Mouse (Mus musculus) embryonic facial prominence, embryonic 13.5 days (tissue): ENCODE data around the gene Ms4a3. TPM values are rescaled to one million over a fixed set of nuclear protein-coding genes. Genes with fewer than 3 reads are reported as not detected.

Experiments
- ATAC-seq: fragments of 200-750 bp; cut with Nextera tagmentation; 2 replicates; pipeline ENCODE4 v1.8.0; 2017; ENCODE audit warnings: low read depth; ENCODE audit not compliant: insufficient number of reproducible peaks, insufficient read depth, low FRiP score, low TSS enrichment
- H3K27ac ChIP-seq: fragments of 300-500 bp; sonication (generic); 2 replicates; pipeline ENCODE4 v1.5.1; 2015; ENCODE audit warnings: moderate library complexity, mild to moderate bottlenecking, inconsistent platforms
- H3K27me3 ChIP-seq: fragments of 300-500 bp; sonication (generic); 2 replicates; pipeline ENCODE4 v1.6.1; 2015; ENCODE audit warnings: mild to moderate bottlenecking, inconsistent platforms
- H3K36me3 ChIP-seq: fragments of 300-500 bp; sonication (generic); 2 replicates; pipeline ENCODE4 v1.6.1; 2015; ENCODE audit warnings: mild to moderate bottlenecking, inconsistent platforms
- H3K4me1 ChIP-seq: fragments of 300-500 bp; sonication (generic); 2 replicates; pipeline ENCODE4 v1.6.1; 2015; ENCODE audit warnings: inconsistent platforms
- H3K4me2 ChIP-seq: fragments of 300-500 bp; sonication (generic); 2 replicates; pipeline ENCODE4 v1.6.1; 2015; ENCODE audit warnings: moderate library complexity, mild to moderate bottlenecking, inconsistent platforms
- H3K4me3 ChIP-seq: fragments of 300-500 bp; sonication (generic); 2 replicates; pipeline ENCODE4 v1.5.1; 2015; ENCODE audit warnings: mild to moderate bottlenecking, inconsistent platforms
- H3K9ac ChIP-seq: fragments of 300-500 bp; sonication (generic); 2 replicates; pipeline ENCODE4 v1.6.1; 2015; ENCODE audit warnings: mild to moderate bottlenecking, inconsistent platforms
- H3K9me3 ChIP-seq: fragments of 300-500 bp; sonication (generic); 2 replicates; pipeline ENCODE4 v1.6.1; 2016; ENCODE audit warnings: inconsistent platforms
- WGBS: fragments of 180-500 bp; shearing (Covaris S2); methylation state at CpG from one replicate; pipeline ENCODE4 v1.1.7; 2015; ENCODE audit warnings: mixed read lengths; 5-methylcytosine and 5-hydroxymethylcytosine counted together
- polyA plus RNA-seq: library from polyadenylated mRNA; unstranded; fragments of >200 nt; fragmentation: Nextera tagmentation; extraction: Ambion mirVana; gene quantifications from 2 replicates; pipeline ENCODE4 v1.2.1, GENCODE M21; 2015

The Ms4a3 gene
- polyA plus RNA-seq, 1 experiment from 2014 or later, result not detected

DNA sequence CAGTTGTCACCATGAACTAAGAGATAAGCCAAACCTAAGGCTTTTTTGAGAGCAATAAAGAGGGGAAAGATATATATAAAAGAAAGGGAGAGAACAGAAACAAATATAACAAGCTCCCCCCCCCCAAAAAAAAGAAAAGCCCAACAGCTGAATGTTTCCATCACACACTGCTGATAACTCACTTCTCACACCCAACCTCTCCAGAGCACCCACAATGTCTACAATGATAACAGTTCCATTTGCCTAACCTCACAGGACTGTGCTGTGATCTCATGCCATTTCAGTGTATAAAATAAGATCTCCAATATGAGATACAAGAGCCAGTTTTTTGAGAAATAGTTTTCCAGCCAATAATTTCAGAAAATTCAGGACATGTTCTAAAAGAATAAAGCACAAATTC lies 22.7 kb downstream of the Ms4a3 start:
- no peak overlapping the region for H3K9ac ChIP-seq
- H3K36me3 ChIP-seq, result no peaks in the 10 kb centered on the region
- no peak overlapping the region for H3K4me3 ChIP-seq
- H3K27ac ChIP-seq, result no peak overlapping the region
- no peak for ATAC-seq
- H3K4me1 ChIP-seq, result no peaks in the 10 kb centered on the region
- H3K4me2 ChIP-seq, result no peak overlapping the region
- H3K27me3 ChIP-seq, result no peaks in the 10 kb centered on the region
- H3K9me3 ChIP-seq, result no peaks in the 10 kb centered on the region

DNA sequence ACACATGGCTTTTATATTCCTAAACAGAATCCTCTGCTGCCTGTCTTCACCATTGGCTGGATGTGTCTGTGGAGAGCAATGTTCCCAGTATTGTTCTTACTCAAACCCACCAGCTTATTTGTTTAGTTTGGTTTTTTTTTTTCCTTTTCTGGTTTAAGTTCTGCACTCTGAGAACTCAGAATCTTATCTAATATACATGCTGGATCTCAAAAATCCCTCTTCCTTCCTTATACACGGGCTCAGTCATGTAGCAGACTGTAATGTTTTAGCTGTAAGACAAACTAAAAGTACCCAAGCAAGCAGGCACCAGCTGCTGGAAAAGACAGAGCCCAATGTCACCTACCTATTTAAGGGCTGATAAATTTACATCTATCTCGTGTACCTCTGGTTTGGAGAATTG lies 25.8 kb downstream of the Ms4a3 start:
- ATAC-seq, result no peak
- Histone ChIP-seq H3K9me3 (no peaks in the 10 kb centered on the region), H3K27me3 (no peaks in the 10 kb centered on the region), H3K9ac (no peak overlapping the region), H3K4me3 (no peak overlapping the region), H3K4me1 (no peaks in the 10 kb centered on the region), H3K27ac (no peak overlapping the region), H3K36me3 (no peaks in the 10 kb centered on the region), H3K4me2 (no peak overlapping the region)
- 57% methylated on average over 2 of the region's 2 CpGs for WGBS

DNA sequence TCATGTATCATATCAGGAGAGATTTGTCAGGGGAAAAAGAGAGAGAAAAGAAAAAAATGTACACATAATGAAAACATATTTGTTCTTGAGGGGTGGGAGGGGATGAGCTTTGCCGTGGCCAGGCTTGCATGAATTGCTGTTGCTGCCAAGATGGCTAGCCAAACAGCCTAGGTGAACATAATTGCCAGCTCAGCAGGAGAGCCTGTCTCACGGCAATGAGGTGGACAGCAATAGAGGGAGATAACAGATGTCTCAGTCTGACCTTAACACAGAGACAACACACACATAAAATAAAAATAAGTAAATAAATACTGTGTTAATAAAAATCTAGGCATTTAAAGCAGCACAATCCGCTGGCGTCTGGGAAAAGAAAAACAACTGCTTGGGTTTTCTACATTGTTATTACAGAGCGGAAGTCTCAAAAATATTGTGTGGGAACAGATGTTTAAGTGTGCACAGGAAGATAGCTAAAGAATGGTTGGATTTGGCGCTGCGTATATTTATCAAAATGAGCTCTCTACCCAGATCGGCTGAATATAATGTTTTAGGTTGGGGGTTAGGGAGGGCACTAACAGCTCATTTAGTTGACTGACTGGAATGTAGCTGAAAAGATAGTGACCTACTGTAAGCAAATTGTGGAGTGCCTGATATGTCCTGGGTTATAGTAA lies 26.7 kb downstream of the Ms4a3 start:
- no peak for ATAC-seq
- Histone ChIP-seq H3K4me1 (no peaks in the 10 kb centered on the region), H3K9ac (no peak overlapping the region), H3K27me3 (no peaks in the 10 kb centered on the region), H3K9me3 (no peaks in the 10 kb centered on the region), H3K36me3 (no peaks in the 10 kb centered on the region), H3K27ac (no peak overlapping the region), H3K4me3 (no peak overlapping the region), H3K4me2 (no peak overlapping the region)
- 75% methylated on average over 8 of the region's 8 CpGs for WGBS

DNA sequence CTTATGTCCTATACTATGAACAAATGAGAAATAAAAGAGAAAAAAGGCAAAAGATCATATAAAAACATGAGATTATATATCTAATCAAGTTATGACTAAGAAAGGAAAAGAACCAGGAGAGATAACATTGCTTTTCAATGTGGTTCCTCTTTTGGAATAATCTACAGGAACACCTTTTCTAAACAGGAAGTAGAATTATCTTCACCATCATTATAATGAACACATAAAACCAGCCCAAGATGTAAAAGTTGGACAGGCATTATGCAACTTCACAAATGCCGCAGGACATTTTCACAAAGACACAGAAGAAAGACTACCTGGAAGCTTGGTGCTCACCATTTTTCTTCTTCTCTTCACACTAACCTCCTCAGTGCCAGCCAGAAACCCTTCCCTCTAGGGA lies 27.6 kb downstream of the Ms4a3 start:
- no peak for ATAC-seq
- H3K27ac ChIP-seq, result no peak overlapping the region
- H3K36me3 ChIP-seq, result no peaks in the 10 kb centered on the region
- no peak overlapping the region for H3K4me3 ChIP-seq
- no peaks in the 10 kb centered on the region for H3K9me3 ChIP-seq
- WGBS, result 88% methylated on average over 1 of the region's 1 CpGs
- H3K27me3 ChIP-seq, result no peaks in the 10 kb centered on the region
- no peak overlapping the region for H3K9ac ChIP-seq
- H3K4me2 ChIP-seq, result no peak overlapping the region
- no peaks in the 10 kb centered on the region for H3K4me1 ChIP-seq

DNA sequence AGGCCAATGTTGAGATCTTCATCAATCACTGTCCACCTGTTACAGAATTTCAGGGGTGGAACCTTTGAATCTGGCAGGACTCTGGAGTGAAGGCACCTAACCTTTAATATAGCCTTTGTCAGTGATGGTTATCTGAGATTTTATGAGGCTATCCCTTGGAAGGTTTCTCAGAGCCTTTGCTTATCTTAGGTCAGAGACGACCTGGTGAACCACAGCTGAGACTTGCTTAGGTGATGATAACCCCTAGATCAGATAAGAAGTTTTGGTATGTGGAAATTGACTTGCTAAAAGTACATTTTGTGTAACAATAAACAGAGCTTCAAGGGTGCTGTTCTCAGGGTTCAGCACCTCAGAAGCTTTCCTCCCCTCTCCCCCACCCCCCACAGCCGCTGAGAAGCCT lies 28.4 kb downstream of the Ms4a3 start:
- Histone ChIP-seq H3K27ac (no peak overlapping the region), H3K4me3 (no peak overlapping the region), H3K9ac (no peak overlapping the region), H3K4me1 (no peaks in the 10 kb centered on the region), H3K36me3 (no peaks in the 10 kb centered on the region), H3K27me3 (no peaks in the 10 kb centered on the region), H3K4me2 (no peak overlapping the region), H3K9me3 (no peaks in the 10 kb centered on the region)
- WGBS, result 57% methylated on average over 2 of the region's 2 CpGs
- no peak for ATAC-seq

DNA sequence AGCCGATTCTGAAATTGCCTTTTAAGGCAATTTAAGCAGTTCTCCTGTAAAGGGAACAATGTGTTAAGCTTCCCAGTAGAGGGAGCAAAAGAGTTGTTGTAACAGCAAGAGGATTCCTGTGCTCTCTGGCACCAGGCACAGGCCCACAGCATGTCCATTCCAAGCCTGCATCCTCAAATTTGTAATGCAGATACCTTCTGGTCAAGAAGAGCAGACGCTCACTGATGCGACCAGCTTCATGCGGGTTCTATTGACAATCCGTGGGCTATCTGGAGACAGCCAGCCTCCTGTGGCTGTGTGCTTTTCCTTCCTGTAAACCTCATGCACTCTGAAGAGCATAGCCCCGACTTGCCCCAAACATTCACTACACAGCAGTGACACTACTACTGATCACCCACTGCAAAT lies 29.1 kb downstream of the Ms4a3 start:
- Histone ChIP-seq H3K27me3 (no peaks in the 10 kb centered on the region), H3K4me2 (no peak overlapping the region), H3K27ac (no peak overlapping the region), H3K9ac (no peak overlapping the region), H3K4me3 (no peak overlapping the region), H3K36me3 (no peaks in the 10 kb centered on the region), H3K9me3 (no peaks in the 10 kb centered on the region), H3K4me1 (no peaks in the 10 kb centered on the region)
- no peak for ATAC-seq
- 23% methylated on average over 6 of the region's 6 CpGs for WGBS

DNA sequence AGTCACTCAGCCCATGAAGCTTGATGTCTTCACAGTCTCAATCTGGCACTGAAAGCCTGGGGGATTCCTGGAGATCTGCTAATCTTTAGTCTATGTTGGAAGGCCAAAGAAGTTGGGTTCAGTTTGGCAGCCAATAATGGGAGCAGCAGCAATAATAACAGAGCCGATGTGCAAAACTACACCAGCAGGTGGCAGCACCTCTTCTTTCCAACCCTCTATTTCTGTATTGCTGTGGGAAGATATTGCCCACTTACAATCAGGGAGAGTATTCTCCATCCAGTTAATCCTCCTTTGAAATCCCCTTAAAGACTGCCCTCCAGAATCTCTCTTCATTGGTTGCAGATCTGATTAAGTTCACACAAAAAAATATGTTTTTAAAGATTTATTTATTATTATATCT lies 32.5 kb downstream of the Ms4a3 start:
- H3K4me3 ChIP-seq, result no peak overlapping the region
- WGBS, result 16% methylated on average over 1 of the region's 1 CpGs

DNA sequence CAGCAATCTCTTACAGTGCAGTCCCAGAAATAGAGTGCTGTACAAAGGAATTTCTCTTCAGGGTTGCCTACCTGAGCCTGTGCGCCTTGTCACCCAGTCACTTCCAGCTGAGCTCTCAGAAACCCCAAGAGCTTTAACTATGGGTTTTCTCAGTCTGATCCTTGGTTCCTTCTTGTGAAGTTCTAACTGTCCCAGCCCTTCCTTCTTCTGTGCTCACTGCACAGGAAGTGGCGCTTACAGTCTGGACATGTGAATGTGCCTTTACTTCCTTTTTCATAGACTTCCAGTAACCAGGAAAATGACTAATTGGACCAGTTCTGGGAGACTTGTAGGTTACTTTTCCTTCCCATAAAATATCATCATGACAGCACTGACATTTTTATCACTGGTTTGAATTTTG lies 36.0 kb downstream of the Ms4a3 start, which contains the start of gene Ms4a6d:
Gene Ms4a6d, minus strand, starts transcription at position 247 of the 400 bp plus-strand sequence.
- H3K9me3 ChIP-seq, result no peaks in the 10 kb centered on the region
- H3K27me3 ChIP-seq, result no peaks in the 10 kb centered on the region
- no peaks in the 10 kb centered on the region for H3K4me1 ChIP-seq
- 79% methylated on average over 2 of the region's 2 CpGs for WGBS
- no peaks in the 10 kb centered on the region for H3K36me3 ChIP-seq
- ATAC-seq, result no peak
- H3K27ac ChIP-seq, result no peak within 1 kb of the TSS
- H3K4me2 ChIP-seq, result no peak within 1 kb of the TSS
- H3K9ac ChIP-seq, result no peak within 1 kb of the TSS
- no peak within 1 kb of the TSS for H3K4me3 ChIP-seq

More for the DNA sequence above, 32.5 kb downstream of the Ms4a3 start:
- Histone ChIP-seq H3K4me2 (no peak overlapping the region), H3K27me3 (no peaks in the 10 kb centered on the region), H3K27ac (no peak overlapping the region), H3K36me3 (no peaks in the 10 kb centered on the region), H3K9ac (no peak overlapping the region), H3K4me1 (no peaks in the 10 kb centered on the region), H3K9me3 (no peaks in the 10 kb centered on the region)
- no peak for ATAC-seq

DNA sequence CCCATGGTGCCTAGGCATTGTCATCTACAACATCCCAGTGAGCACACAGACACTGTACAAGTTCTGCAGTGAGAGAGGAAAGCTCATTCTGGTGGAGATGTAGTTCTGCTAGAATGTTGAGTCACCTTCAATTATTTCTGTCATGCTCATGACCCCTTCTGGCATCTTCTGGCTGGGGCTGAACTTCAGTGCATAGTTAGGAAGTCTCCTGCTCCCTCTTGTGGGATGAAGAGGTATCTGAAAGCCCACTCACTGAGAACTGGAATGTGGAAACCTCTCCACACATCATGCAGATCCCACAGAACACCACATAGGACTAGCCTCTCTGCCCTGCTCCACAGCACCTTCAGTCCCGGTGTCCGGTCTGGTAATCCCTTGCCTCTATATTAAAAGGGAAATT lies 38.6 kb downstream of the Ms4a3 start:
- Histone ChIP-seq H3K27ac (no peak overlapping the region), H3K27me3 (no peaks in the 10 kb centered on the region), H3K9me3 (no peaks in the 10 kb centered on the region), H3K36me3 (no peaks in the 10 kb centered on the region), H3K9ac (no peak overlapping the region), H3K4me1 (no peaks in the 10 kb centered on the region), H3K4me3 (no peak overlapping the region), H3K4me2 (no peak overlapping the region)
- ATAC-seq, result no peak
- WGBS, result 93% methylated on average over 2 of the region's 2 CpGs

DNA sequence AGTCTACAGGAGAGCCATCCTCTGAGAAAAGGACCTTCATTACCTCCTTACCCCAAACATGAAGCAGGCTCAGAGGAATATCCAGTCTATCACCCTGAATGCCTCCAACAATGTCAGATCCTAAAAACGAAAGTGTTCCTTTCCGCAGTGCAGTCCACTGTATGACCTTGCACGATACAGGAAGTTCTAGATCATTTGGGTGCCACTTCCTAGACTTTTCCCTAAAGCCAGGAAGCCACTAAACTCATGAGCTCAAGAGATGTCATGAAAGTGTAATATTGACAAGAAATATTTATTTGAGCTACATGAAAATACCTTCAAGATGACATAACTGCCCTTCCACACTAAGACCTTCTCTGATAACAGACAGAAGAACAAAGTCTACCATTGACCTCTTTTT lies 39.3 kb downstream of the Ms4a3 start:
- Histone ChIP-seq H3K4me1 (no peaks in the 10 kb centered on the region), H3K4me3 (no peak overlapping the region), H3K4me2 (no peak overlapping the region), H3K27me3 (no peaks in the 10 kb centered on the region), H3K27ac (no peak overlapping the region), H3K9me3 (no peaks in the 10 kb centered on the region), H3K36me3 (no peaks in the 10 kb centered on the region), H3K9ac (no peak overlapping the region)
- WGBS, result 90% methylated on average over 3 of the region's 3 CpGs
- no peak for ATAC-seq

DNA sequence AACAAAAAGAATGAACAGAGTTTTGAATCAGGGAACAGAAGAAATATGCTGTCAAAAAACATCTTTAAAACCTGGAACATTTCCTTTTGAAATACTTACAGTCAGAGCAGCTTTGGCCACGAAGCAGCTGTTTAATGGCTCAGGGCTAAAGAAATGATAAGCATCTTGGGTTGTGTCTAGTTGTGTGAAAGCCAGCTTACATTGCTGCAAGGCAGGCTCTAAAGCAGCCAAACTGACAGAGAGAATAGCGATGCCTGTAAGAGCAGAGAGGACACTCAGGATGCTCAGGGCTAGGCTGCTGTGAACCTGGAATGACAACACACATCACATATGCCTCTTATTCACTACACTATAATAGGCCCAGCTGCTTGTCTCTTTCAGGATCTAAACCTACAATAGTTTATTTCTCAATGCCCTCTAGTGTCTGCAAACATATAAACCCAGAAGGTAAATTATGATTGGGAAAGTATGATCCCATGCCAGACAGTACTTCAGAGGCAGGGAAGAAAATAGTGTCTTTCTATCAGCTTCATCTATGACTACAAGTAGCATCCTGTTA lies 50.7 kb downstream of the Ms4a3 start:
- H3K27ac ChIP-seq, result no peak overlapping the region
- H3K4me1 ChIP-seq, result no peaks in the 10 kb centered on the region
- no peak overlapping the region for H3K9ac ChIP-seq
- no peaks in the 10 kb centered on the region for H3K9me3 ChIP-seq
- no peak for ATAC-seq
- no peak overlapping the region for H3K4me3 ChIP-seq
- WGBS, result 57% methylated on average over 2 of the region's 2 CpGs
- no peaks in the 10 kb centered on the region for H3K27me3 ChIP-seq
- H3K36me3 ChIP-seq, result no peaks in the 10 kb centered on the region
- no peak overlapping the region for H3K4me2 ChIP-seq

DNA sequence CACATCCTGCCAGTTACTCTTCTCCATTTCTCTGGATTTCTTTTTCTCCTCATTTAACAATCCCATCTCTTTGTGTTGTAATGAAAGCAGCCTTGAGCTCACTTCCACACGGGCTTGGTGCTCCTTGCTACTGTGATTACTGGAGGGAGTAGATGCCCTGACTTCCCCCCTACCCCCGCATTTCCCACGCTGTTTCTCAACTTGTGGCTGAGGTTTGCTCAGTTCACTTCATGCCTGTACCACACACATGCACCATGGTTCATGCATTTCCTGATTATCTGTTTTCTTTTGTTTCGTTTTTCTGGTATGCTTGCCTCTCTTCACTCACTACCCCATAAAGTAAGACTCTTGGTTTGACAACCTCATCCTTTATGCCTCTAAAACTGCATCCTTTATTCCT lies 51.4 kb downstream of the Ms4a3 start:
- Histone ChIP-seq H3K27me3 (no peaks in the 10 kb centered on the region), H3K9ac (no peak overlapping the region), H3K4me1 (no peaks in the 10 kb centered on the region), H3K9me3 (no peaks in the 10 kb centered on the region), H3K4me3 (no peak overlapping the region), H3K36me3 (no peaks in the 10 kb centered on the region), H3K4me2 (no peak overlapping the region), H3K27ac (no peak overlapping the region)
- WGBS, result 64% methylated on average over 4 of the region's 4 CpGs
- ATAC-seq, result no peak
